Mouse (Mus musculus): ENCODE data around the gene Ackr2. TPM values are rescaled to one million over a fixed set of nuclear protein-coding genes. Genes with fewer than 3 reads are reported as not detected.

Ackr2 gene
- polyA plus RNA-seq, 1 experiment from 2014 or later, result 3.2 TPM

- H3K4me1 ChIP-seq (ENCODE audit: control insufficient read depth, insufficient read depth, low read length), result no peaks in the 10 kb centered on the region
- H3K4me3 ChIP-seq (ENCODE audit: low read depth, low read length), result no peak overlapping the region
- H3K4me2 ChIP-seq (ENCODE audit: low read length), result no peak overlapping the region
- H3K27me3 ChIP-seq (ENCODE audit: control insufficient read depth, insufficient read depth, low read depth, low read length), result no peaks in the 10 kb centered on the region
- WGBS, result 70% methylated on average over 5 of the region's 5 CpGs
- H3K36me3 ChIP-seq (ENCODE audit: control insufficient read depth, insufficient read depth, low read length), result no peaks in the 10 kb centered on the region
- no peak overlapping the region for H3K27ac ChIP-seq (ENCODE audit: low read length)
- ATAC-seq, result no peak
- no peaks in the 10 kb centered on the region for H3K9me3 ChIP-seq (replicated peaks; ENCODE audit: control insufficient read depth, low read length, poor library complexity, severe bottlenecking)
- no peak overlapping the region for H3K9ac ChIP-seq (ENCODE audit: low read depth, low read length)
Measured at GRCm38 (mm10) chr9:121923906-121924305, 25.8 kb downstream of the Ackr2 start.

GRCm38 (mm10) chr9:121924901-121925560 is 26.9 kb downstream of the Ackr2 start:
- WGBS, result 89% methylated on average over 9 of the region's 9 CpGs
- no peaks in the 10 kb centered on the region for H3K9me3 ChIP-seq (replicated peaks; ENCODE audit: control insufficient read depth, low read length, poor library complexity, severe bottlenecking)
- no peak overlapping the region for H3K4me3 ChIP-seq (ENCODE audit: low read depth, low read length)
- no peaks in the 10 kb centered on the region for H3K36me3 ChIP-seq (ENCODE audit: control insufficient read depth, insufficient read depth, low read length)
- no peak overlapping the region for H3K9ac ChIP-seq (ENCODE audit: low read depth, low read length)
- H3K4me2 ChIP-seq (ENCODE audit: low read length), result no peak overlapping the region
- no peak for ATAC-seq
- no peaks in the 10 kb centered on the region for H3K27me3 ChIP-seq (ENCODE audit: control insufficient read depth, insufficient read depth, low read depth, low read length)
- no peak overlapping the region for H3K27ac ChIP-seq (ENCODE audit: low read length)
- no peaks in the 10 kb centered on the region for H3K4me1 ChIP-seq (ENCODE audit: control insufficient read depth, insufficient read depth, low read length)

- no peaks in the 10 kb centered on the region for H3K9me3 ChIP-seq (replicated peaks; ENCODE audit: control insufficient read depth, low read length, poor library complexity, severe bottlenecking)
- no peak for ATAC-seq
Measured at GRCm38 (mm10) chr9:121925959-121926358, 27.8 kb downstream of the Ackr2 start.

GRCm38 (mm10) chr9:121926634-121927405 is 28.7 kb downstream of the Ackr2 start:
- no peak for ATAC-seq
- H3K4me2 ChIP-seq (ENCODE audit: low read length), result no peak overlapping the region
- H3K9ac ChIP-seq (ENCODE audit: low read depth, low read length), result no peak overlapping the region
- no peaks in the 10 kb centered on the region for H3K36me3 ChIP-seq (ENCODE audit: control insufficient read depth, insufficient read depth, low read length)
- H3K4me3 ChIP-seq (ENCODE audit: low read depth, low read length), result no peak overlapping the region
- H3K4me1 ChIP-seq (ENCODE audit: control insufficient read depth, insufficient read depth, low read length), result no peaks in the 10 kb centered on the region
- no peaks in the 10 kb centered on the region for H3K9me3 ChIP-seq (replicated peaks; ENCODE audit: control insufficient read depth, low read length, poor library complexity, severe bottlenecking)
- no peaks in the 10 kb centered on the region for H3K27me3 ChIP-seq (ENCODE audit: control insufficient read depth, insufficient read depth, low read depth, low read length)
- H3K27ac ChIP-seq (ENCODE audit: low read length), result no peak overlapping the region
- 67% methylated on average over 11 of the region's 11 CpGs for WGBS

More at GRCm38 (mm10) chr9:121925959-121926358, 27.8 kb downstream of the Ackr2 start:
- H3K4me3 ChIP-seq (ENCODE audit: low read depth, low read length), result no peak overlapping the region
- H3K4me2 ChIP-seq (ENCODE audit: low read length), result no peak overlapping the region
- no peaks in the 10 kb centered on the region for H3K36me3 ChIP-seq (ENCODE audit: control insufficient read depth, insufficient read depth, low read length)
- H3K4me1 ChIP-seq (ENCODE audit: control insufficient read depth, insufficient read depth, low read length), result no peaks in the 10 kb centered on the region
- H3K27ac ChIP-seq (ENCODE audit: low read length), result no peak overlapping the region
- H3K9ac ChIP-seq (ENCODE audit: low read depth, low read length), result no peak overlapping the region
- WGBS, result 74% methylated on average over 8 of the region's 8 CpGs
- H3K27me3 ChIP-seq (ENCODE audit: control insufficient read depth, insufficient read depth, low read depth, low read length), result no peaks in the 10 kb centered on the region

GRCm38 (mm10) chr9:121927721-121928120 is 29.6 kb downstream of the Ackr2 start:
- ATAC-seq, result no peak
- no peak overlapping the region for H3K9ac ChIP-seq (ENCODE audit: low read depth, low read length)
- no peaks in the 10 kb centered on the region for H3K4me1 ChIP-seq (ENCODE audit: control insufficient read depth, insufficient read depth, low read length)
- no peaks in the 10 kb centered on the region for H3K9me3 ChIP-seq (replicated peaks; ENCODE audit: control insufficient read depth, low read length, poor library complexity, severe bottlenecking)
- H3K36me3 ChIP-seq (ENCODE audit: control insufficient read depth, insufficient read depth, low read length), result no peaks in the 10 kb centered on the region
- no peaks in the 10 kb centered on the region for H3K27me3 ChIP-seq (ENCODE audit: control insufficient read depth, insufficient read depth, low read depth, low read length)
- 83% methylated on average over 7 of the region's 7 CpGs for WGBS
- no peak overlapping the region for H3K4me3 ChIP-seq (ENCODE audit: low read depth, low read length)
- no peak overlapping the region for H3K4me2 ChIP-seq (ENCODE audit: low read length)
- H3K27ac ChIP-seq (ENCODE audit: low read length), result no peak overlapping the region

DNA sequence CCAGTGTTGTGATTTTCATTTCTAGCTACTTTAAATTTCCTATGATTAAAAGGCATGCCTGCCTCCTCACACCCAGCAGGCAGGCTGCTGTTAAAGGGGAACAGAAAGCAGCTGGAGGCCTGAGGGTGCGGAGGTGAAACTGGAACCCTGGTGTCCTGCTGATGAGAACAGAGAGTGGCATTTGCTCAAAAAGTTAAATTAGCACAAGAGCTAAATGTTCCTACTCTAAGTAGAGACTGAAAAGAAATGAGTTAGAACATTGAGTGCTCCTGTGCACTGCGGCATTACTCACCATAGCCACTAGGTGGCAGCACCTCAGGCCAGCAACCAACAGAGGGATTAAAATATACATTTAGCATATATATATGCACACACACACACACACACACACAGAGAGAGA is 30.3 kb downstream of the Ackr2 start:
- Histone ChIP-seq H3K4me3 (ENCODE audit: low read depth, low read length) (no peak overlapping the region), H3K27me3 (ENCODE audit: control insufficient read depth, insufficient read depth, low read depth, low read length) (no peaks in the 10 kb centered on the region), H3K9ac (ENCODE audit: low read depth, low read length) (no peak overlapping the region), H3K4me1 (ENCODE audit: control insufficient read depth, insufficient read depth, low read length) (no peaks in the 10 kb centered on the region), H3K36me3 (ENCODE audit: control insufficient read depth, insufficient read depth, low read length) (no peaks in the 10 kb centered on the region), H3K9me3 (replicated peaks; ENCODE audit: control insufficient read depth, low read length, poor library complexity, severe bottlenecking) (no peaks in the 10 kb centered on the region), H3K4me2 (ENCODE audit: low read length) (no peak overlapping the region), H3K27ac (ENCODE audit: low read length) (no peak overlapping the region)
- WGBS, result 16% methylated on average over 2 of the region's 2 CpGs
- no peak for ATAC-seq

DNA sequence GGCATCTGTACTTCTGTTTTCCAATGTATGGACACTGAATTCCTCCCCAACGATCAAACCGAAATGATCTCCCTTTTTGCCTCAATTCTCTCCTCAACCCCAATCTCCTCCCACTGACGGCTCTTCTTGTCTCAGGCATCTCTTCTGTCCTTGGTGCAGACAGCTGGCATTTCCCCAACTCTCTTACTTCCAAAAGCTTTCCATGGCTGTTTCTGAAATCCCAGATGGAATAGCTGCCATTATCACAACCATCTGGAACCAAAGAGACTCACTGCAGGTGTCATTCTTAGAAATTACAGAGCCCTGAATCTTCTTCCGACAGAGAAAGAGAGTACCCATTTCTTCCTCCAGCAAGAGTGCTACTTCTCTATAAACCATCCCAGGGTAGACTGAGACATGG is 36.7 kb downstream of the Ackr2 start:
- H3K27me3 ChIP-seq (ENCODE audit: control insufficient read depth, insufficient read depth, low read depth, low read length), result no peaks in the 10 kb centered on the region
- no peak overlapping the region for H3K4me2 ChIP-seq (ENCODE audit: low read length)
- no peak overlapping the region for H3K27ac ChIP-seq (ENCODE audit: low read length)
- no peaks in the 10 kb centered on the region for H3K4me1 ChIP-seq (ENCODE audit: control insufficient read depth, insufficient read depth, low read length)
- no peaks in the 10 kb centered on the region for H3K36me3 ChIP-seq (ENCODE audit: control insufficient read depth, insufficient read depth, low read length)
- no peaks in the 10 kb centered on the region for H3K9me3 ChIP-seq (replicated peaks; ENCODE audit: control insufficient read depth, low read length, poor library complexity, severe bottlenecking)
- ATAC-seq, result no peak
- 83% methylated on average over 4 of the region's 4 CpGs for WGBS
- H3K9ac ChIP-seq (ENCODE audit: low read depth, low read length), result no peak overlapping the region
- no peak overlapping the region for H3K4me3 ChIP-seq (ENCODE audit: low read depth, low read length)

DNA sequence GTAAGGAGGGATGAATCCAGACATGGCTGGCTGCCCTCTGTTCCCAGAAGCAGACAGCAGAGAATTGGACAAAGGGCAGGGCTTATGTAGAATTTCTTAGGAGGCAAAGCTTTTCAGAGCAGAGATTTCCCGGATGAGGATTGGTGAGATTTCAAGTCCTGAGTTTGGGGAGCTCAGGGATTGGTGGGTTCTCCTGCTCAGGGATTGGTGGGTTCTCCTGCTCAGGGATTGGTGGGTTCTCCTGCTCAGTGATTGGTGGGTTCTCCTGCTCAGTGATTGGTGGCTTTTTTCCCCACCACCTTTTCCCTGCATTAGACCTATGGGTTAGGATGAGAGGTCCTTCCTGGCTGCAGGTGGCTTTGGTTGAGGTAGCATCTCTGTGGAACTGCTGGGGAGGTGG is 38.8 kb downstream of the Ackr2 start:
- Histone ChIP-seq H3K4me3 (ENCODE audit: low read depth, low read length) (peak overlapping the region; percentile 47; the same call in 1 of the 2 replicates), H3K9me3 (replicated peaks; ENCODE audit: control insufficient read depth, low read length, poor library complexity, severe bottlenecking) (no peaks in the 10 kb centered on the region), H3K9ac (ENCODE audit: low read depth, low read length) (no peak overlapping the region; the same call in 1 of the 2 replicates), H3K27ac (ENCODE audit: low read length) (peak overlapping the region; percentile 66), H3K36me3 (ENCODE audit: control insufficient read depth, insufficient read depth, low read length) (no peaks in the 10 kb centered on the region), H3K27me3 (ENCODE audit: control insufficient read depth, insufficient read depth, low read depth, low read length) (no peaks in the 10 kb centered on the region), H3K4me1 (ENCODE audit: control insufficient read depth, insufficient read depth, low read length) (no peaks in the 10 kb centered on the region), H3K4me2 (ENCODE audit: low read length) (peak overlapping the region; percentile 54)
- WGBS, result 56% methylated on average over 1 of the region's 1 CpGs
- ATAC-seq, result peak; percentile 86

DNA sequence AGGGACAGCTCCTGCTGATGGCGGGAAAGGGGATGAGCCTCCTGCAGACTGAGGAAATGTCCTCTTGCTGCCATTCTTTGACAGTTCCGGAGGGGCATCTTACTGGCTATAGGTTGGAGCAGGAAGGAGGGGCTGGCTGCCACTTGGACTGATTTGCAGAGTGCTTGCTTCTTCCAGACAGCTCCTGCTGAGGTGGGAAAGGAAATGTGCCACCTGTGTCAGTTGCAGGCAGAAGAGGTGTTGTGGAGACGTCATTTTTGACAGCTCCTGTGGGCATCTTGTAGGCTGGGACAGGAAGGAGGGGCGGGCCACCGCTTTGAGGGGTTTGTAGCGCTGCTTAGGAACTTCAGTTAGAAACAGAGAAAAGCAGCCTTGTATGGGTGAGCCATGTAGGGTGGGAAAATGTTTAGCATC is 39.3 kb downstream of the Ackr2 start:
- peak; percentile 68 for ATAC-seq
- peak overlapping the region; percentile 55; the same call in 1 of the 2 replicates for H3K9ac ChIP-seq (ENCODE audit: low read depth, low read length)
- no peaks in the 10 kb centered on the region for H3K4me1 ChIP-seq (ENCODE audit: control insufficient read depth, insufficient read depth, low read length)
- no peaks in the 10 kb centered on the region for H3K36me3 ChIP-seq (ENCODE audit: control insufficient read depth, insufficient read depth, low read length)
- no peaks in the 10 kb centered on the region for H3K9me3 ChIP-seq (replicated peaks; ENCODE audit: control insufficient read depth, low read length, poor library complexity, severe bottlenecking)
- peak overlapping the region; percentile 66 for H3K27ac ChIP-seq (ENCODE audit: low read length)
- H3K4me3 ChIP-seq (ENCODE audit: low read depth, low read length), result peak overlapping the region; percentile 47
- 71% methylated on average over 6 of the region's 6 CpGs for WGBS
- peak overlapping the region; percentile 54 for H3K4me2 ChIP-seq (ENCODE audit: low read length)
- H3K27me3 ChIP-seq (ENCODE audit: control insufficient read depth, insufficient read depth, low read depth, low read length), result no peaks in the 10 kb centered on the region

Data from midbrain, embryonic 16.5 days (tissue).